Mouse (Mus musculus): ENCODE measurements around the gene Gm5741. TPM values are rescaled to one million over a fixed set of nuclear protein-coding genes. Genes with fewer than 3 reads are reported as not detected.

Gene Gm5741
- total RNA-seq, 1 experiment, result not detected

- no peak overlapping the region for H3K4me3 ChIP-seq (ENCODE audit: insufficient read depth in 1 of 2, low read depth in 1 of 2, low read length in 2 of 2, poor library complexity in 1 of 2, severe bottlenecking in 1 of 2)
- H3K4me1 ChIP-seq (ENCODE audit: control insufficient read depth in 2 of 2, insufficient read depth in 2 of 2, low read length in 2 of 2, poor library complexity in 1 of 2), result peaks cover 0 to 11% of the 10 kb centered on the region in 2 experiments; a peak in 1 of 4 replicates
- no peaks in the 10 kb centered on the region for H3K9me3 ChIP-seq (ENCODE audit: control insufficient read depth, insufficient read depth, low read depth, low read length)
- in situ Hi-C loops (cut with MboI; ENCODE audit: low sequenced_read_pairs in 2 of 2, unreplicated experiment in 2 of 2), result no loop called here
- peaks cover 32% of the 10 kb centered on the region for H3K36me3 ChIP-seq (ENCODE audit: control insufficient read depth, insufficient read depth, low read length, poor library complexity, severe bottlenecking)
- DNase-seq (ENCODE audit: low read depth, low spot score), result no peak
- H3K9ac ChIP-seq (ENCODE audit: insufficient read depth, low read depth, low read length, poor library complexity, severe bottlenecking), result no peak overlapping the region
- TF ChIP-seq CHD2 (IDR thresholded peaks at IDR 0.05; ENCODE audit: low read depth, low read length) (no peak), ZNF384 (IDR thresholded peaks at IDR 0.05; ENCODE audit: low read depth, low read length) (no peak), MAFK (IDR thresholded peaks at IDR 0.05; ENCODE audit: insufficient read depth, low read depth, low read length) (no peak), HCFC1 (IDR thresholded peaks at IDR 0.05; ENCODE audit: borderline replicate concordance, insufficient read depth, low read length) (no peak), ZC3H11A (IDR thresholded peaks at IDR 0.05; ENCODE audit: borderline replicate concordance, low read depth, low read length) (no peak)
- H3K27ac ChIP-seq (ENCODE audit: insufficient read depth, low read depth, low read length, poor library complexity, severe bottlenecking), result no peak overlapping the region
These were observed 8.2 kb upstream of the Gm5741 start for GRCm38 (mm10) chr8:85076001-85076400.

- no peak for TF ChIP-seq ZNF384 (IDR thresholded peaks at IDR 0.05; ENCODE audit: low read depth, low read length)
- no peak for TF ChIP-seq ZC3H11A (IDR thresholded peaks at IDR 0.05; ENCODE audit: borderline replicate concordance, low read depth, low read length)
- TF ChIP-seq CHD2 (IDR thresholded peaks at IDR 0.05; ENCODE audit: low read depth, low read length), result no peak
- no peak for TF ChIP-seq MAFK (IDR thresholded peaks at IDR 0.05; ENCODE audit: insufficient read depth, low read depth, low read length)
- no peak for TF ChIP-seq HCFC1 (IDR thresholded peaks at IDR 0.05; ENCODE audit: borderline replicate concordance, insufficient read depth, low read length)
- H3K9ac ChIP-seq (ENCODE audit: insufficient read depth, low read depth, low read length, poor library complexity, severe bottlenecking), result no peak overlapping the region
- DNase-seq (ENCODE audit: low read depth, low spot score), result no peak
- H3K9me3 ChIP-seq (ENCODE audit: control insufficient read depth, insufficient read depth, low read depth, low read length), result no peaks in the 10 kb centered on the region
- in situ Hi-C loops (cut with MboI; ENCODE audit: low sequenced_read_pairs in 2 of 2, unreplicated experiment in 2 of 2), result no loop called here
- H3K27ac ChIP-seq (ENCODE audit: insufficient read depth, low read depth, low read length, poor library complexity, severe bottlenecking), result no peak overlapping the region
- peaks cover 0 to 11% of the 10 kb centered on the region in 2 experiments; a peak in 1 of 4 replicates for H3K4me1 ChIP-seq (ENCODE audit: control insufficient read depth in 2 of 2, insufficient read depth in 2 of 2, low read length in 2 of 2, poor library complexity in 1 of 2)
- no peak overlapping the region for H3K4me3 ChIP-seq (ENCODE audit: insufficient read depth in 1 of 2, low read depth in 1 of 2, low read length in 2 of 2, poor library complexity in 1 of 2, severe bottlenecking in 1 of 2)
- H3K36me3 ChIP-seq (ENCODE audit: control insufficient read depth, insufficient read depth, low read length, poor library complexity, severe bottlenecking), result peaks cover 32% of the 10 kb centered on the region
These were observed 6.8 kb upstream of the Gm5741 start for GRCm38 (mm10) chr8:85074617-85075016.

GRCm38 (mm10) chr8:85074167-85074566 is 6.4 kb upstream of the Gm5741 start:
- Histone ChIP-seq H3K36me3 (ENCODE audit: control insufficient read depth, insufficient read depth, low read length, poor library complexity, severe bottlenecking) (peaks cover 32% of the 10 kb centered on the region), H3K27ac (ENCODE audit: insufficient read depth, low read depth, low read length, poor library complexity, severe bottlenecking) (no peak overlapping the region), H3K4me3 (ENCODE audit: insufficient read depth in 1 of 2, low read depth in 1 of 2, low read length in 2 of 2, poor library complexity in 1 of 2, severe bottlenecking in 1 of 2) (no peak overlapping the region), H3K9ac (ENCODE audit: insufficient read depth, low read depth, low read length, poor library complexity, severe bottlenecking) (no peak overlapping the region), H3K9me3 (ENCODE audit: control insufficient read depth, insufficient read depth, low read depth, low read length) (no peaks in the 10 kb centered on the region), H3K4me1 (ENCODE audit: control insufficient read depth in 2 of 2, insufficient read depth in 2 of 2, low read length in 2 of 2, poor library complexity in 1 of 2) (peaks cover 0 to 11% of the 10 kb centered on the region in 2 experiments; a peak in 1 of 4 replicates)
- in situ Hi-C loops (cut with MboI; ENCODE audit: low sequenced_read_pairs in 2 of 2, unreplicated experiment in 2 of 2), result no loop called here
- TF ChIP-seq ZNF384 (IDR thresholded peaks at IDR 0.05; ENCODE audit: low read depth, low read length) (no peak), CHD2 (IDR thresholded peaks at IDR 0.05; ENCODE audit: low read depth, low read length) (no peak), HCFC1 (IDR thresholded peaks at IDR 0.05; ENCODE audit: borderline replicate concordance, insufficient read depth, low read length) (no peak), MAFK (IDR thresholded peaks at IDR 0.05; ENCODE audit: insufficient read depth, low read depth, low read length) (no peak), ZC3H11A (IDR thresholded peaks at IDR 0.05; ENCODE audit: borderline replicate concordance, low read depth, low read length) (no peak)
- DNase-seq (ENCODE audit: low read depth, low spot score), result no peak

GRCm38 (mm10) chr8:85073041-85073612 is 5.3 kb upstream of the Gm5741 start:
- in situ Hi-C loops (cut with MboI; ENCODE audit: low sequenced_read_pairs in 2 of 2, unreplicated experiment in 2 of 2), result no loop called here
- no peak for DNase-seq (ENCODE audit: low read depth, low spot score)
- Histone ChIP-seq H3K36me3 (ENCODE audit: control insufficient read depth, insufficient read depth, low read length, poor library complexity, severe bottlenecking) (peaks cover 34% of the 10 kb centered on the region), H3K9me3 (ENCODE audit: control insufficient read depth, insufficient read depth, low read depth, low read length) (no peaks in the 10 kb centered on the region), H3K27ac (ENCODE audit: insufficient read depth, low read depth, low read length, poor library complexity, severe bottlenecking) (0 out of 2 replicates have a peak overlapping the region, but pooled peaks have one; percentile 1), H3K9ac (ENCODE audit: insufficient read depth, low read depth, low read length, poor library complexity, severe bottlenecking) (peak overlapping the region; percentile 66), H3K4me3 (ENCODE audit: insufficient read depth in 1 of 2, low read depth in 1 of 2, low read length in 2 of 2, poor library complexity in 1 of 2, severe bottlenecking in 1 of 2) (peak overlapping the region; percentile 43 to 53), H3K4me1 (ENCODE audit: control insufficient read depth in 2 of 2, insufficient read depth in 2 of 2, low read length in 2 of 2, poor library complexity in 1 of 2) (peaks cover 0 to 11% of the 10 kb centered on the region in 2 experiments; a peak in 1 of 4 replicates)
- TF ChIP-seq ZNF384 (IDR thresholded peaks at IDR 0.05; ENCODE audit: low read depth, low read length) (no peak), HCFC1 (IDR thresholded peaks at IDR 0.05; ENCODE audit: borderline replicate concordance, insufficient read depth, low read length) (no peak), MAFK (IDR thresholded peaks at IDR 0.05; ENCODE audit: insufficient read depth, low read depth, low read length) (no peak), CHD2 (IDR thresholded peaks at IDR 0.05; ENCODE audit: low read depth, low read length) (no peak), ZC3H11A (IDR thresholded peaks at IDR 0.05; ENCODE audit: borderline replicate concordance, low read depth, low read length) (no peak)

Measured in ES-E14 (cell line).